In the genomic region with DNA sequence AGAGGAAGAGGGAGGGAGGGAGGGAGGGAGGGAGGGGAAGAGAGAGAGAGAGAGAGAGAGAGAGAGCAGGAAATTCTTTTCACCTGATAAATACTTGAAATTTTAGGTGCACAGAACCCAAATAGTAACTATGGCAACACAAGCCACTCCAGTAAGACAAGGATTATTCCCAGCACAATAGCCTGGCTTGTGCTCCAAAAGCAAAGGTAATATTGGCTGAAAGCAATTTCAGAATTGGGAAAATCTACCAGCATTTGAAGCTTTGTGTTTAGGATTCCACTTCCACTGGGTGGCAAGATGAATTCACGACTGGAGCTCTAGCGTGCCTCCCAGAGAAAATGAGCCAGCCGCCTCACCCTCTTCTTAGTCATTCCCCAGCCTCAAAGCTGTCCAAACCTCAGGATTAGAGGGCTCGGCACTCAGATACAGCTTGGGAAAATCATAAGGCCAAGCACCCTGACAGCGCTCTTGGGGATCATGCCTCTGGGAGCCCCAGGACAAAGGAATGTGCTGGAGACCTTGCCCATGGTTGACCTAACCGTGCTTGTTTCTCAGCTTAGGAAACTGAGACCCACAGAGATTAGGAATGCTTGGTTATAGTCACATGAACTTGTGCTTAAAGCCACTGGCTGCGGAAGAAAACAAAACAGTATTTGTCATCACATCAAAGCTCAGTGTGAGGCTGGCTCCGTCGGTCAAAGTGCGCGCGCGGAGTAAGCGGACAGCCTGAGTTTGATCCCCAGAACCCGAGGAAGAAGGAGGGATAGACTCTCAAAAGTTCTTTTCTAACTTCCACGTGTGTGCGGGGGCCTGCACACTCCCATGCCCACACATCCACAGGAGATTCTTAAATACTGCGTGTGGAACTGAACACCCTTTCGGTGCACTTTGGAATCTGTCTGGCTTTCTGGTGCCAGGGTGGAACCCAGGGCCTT, we compare ENCODE assay signal across 10 mouse cellular contexts. TPM values are rescaled to one million over a fixed set of nuclear protein-coding genes. Genes with fewer than 3 reads are reported as not detected.
DNase-seq lines count a peak whose midpoint lies in the region; ATAC-seq lines count a peak whose summit lies in the region.
"Had no signal": no experiment of that assay in that cellular context is flagged by ENCODE, and none has a peak within 500 bp of the region (broad histone marks: within the 10 kb centered on the region; RNA-seq: fewer than 3 reads in every experiment).

No protein-coding gene starts in this region.

- H3K9ac ChIP-seq in forebrain, embryonic 16.5 days (replicated peaks; ENCODE audit: low read depth, low read length): no peak overlapping the region
- H3K9ac ChIP-seq in midbrain, embryonic 13.5 days (replicated peaks): 0 out of 2 replicates have a peak overlapping the region, but pooled peaks have one; percentile 24
- H3K9ac ChIP-seq: embryonic facial prominence, embryonic 15.5 days had no signal

- no peak overlapping the region for H3K4me3 ChIP-seq in heart, embryonic 10.5 days
- H3K4me3 ChIP-seq in forebrain, embryonic 16.5 days (replicated peaks; ENCODE audit: low read length): no peak overlapping the region
- H3K4me3 ChIP-seq in midbrain, embryonic 13.5 days (replicated peaks): no peak overlapping the region; the same call in 1 of the 2 replicates
- H3K4me3 ChIP-seq: embryonic facial prominence, embryonic 15.5 days had no signal

- H3K36me3 ChIP-seq in heart, embryonic 10.5 days: no peaks in the 10 kb centered on the region
- no peaks in the 10 kb centered on the region for H3K36me3 ChIP-seq in forebrain, embryonic 16.5 days (ENCODE audit: control insufficient read depth, insufficient read depth)
- no peaks in the 10 kb centered on the region for H3K36me3 ChIP-seq in midbrain, embryonic 13.5 days
- H3K36me3 ChIP-seq: embryonic facial prominence, embryonic 15.5 days had no signal

- WGBS in heart, embryonic 10.5 days: 77% methylated on average over 19 of the region's 19 CpGs
- 37% methylated on average over 19 of the region's 19 CpGs for WGBS in forebrain, embryonic 16.5 days
- WGBS in midbrain, embryonic 13.5 days: 24% methylated on average over 19 of the region's 19 CpGs

- no peak for DNase-seq in heart, embryonic 10.5 days (ENCODE audit: low spot score)
- no peak for DNase-seq in heart, adult 18-20 months
- DNase-seq in ZHBTc4 (ENCODE audit: low read depth, low spot score): peak; percentile 45
- DNase-seq in gastrocnemius, postnatal 4 days (ENCODE audit: low spot score in 2 of 2): no peak
- no peak for DNase-seq in gastrocnemius, adult 8-10 months (ENCODE audit: low spot score in 2 of 2)
- no peak for DNase-seq in spleen, adult 12 weeks (ENCODE audit: low spot score)

- 0 out of 2 replicates have a peak, but pooled peaks have one; percentile 11 for ATAC-seq in forebrain, embryonic 16.5 days
- ATAC-seq in midbrain, embryonic 13.5 days: no peak

- H3K4me2 ChIP-seq in forebrain, embryonic 16.5 days (ENCODE audit: low read length): peak overlapping the region; percentile 2; the same call in 1 of the 2 replicates
- H3K4me2 ChIP-seq in midbrain, embryonic 13.5 days (replicated peaks): peak overlapping the region; percentile 49
- H3K4me2 ChIP-seq: embryonic facial prominence, embryonic 15.5 days had no signal

- H3K27ac ChIP-seq in heart, embryonic 10.5 days: 0 out of 2 replicates have a peak overlapping the region, but pooled peaks have one; percentile 49
- H3K27ac ChIP-seq in forebrain, embryonic 16.5 days (ENCODE audit: low read length): peak overlapping the region; percentile 79
- H3K27ac ChIP-seq in midbrain, embryonic 13.5 days: peak overlapping the region; percentile 93
- H3K27ac ChIP-seq: embryonic facial prominence, embryonic 15.5 days; macrophage had no signal

- H3K9me3 ChIP-seq in heart, embryonic 10.5 days: no peaks in the 10 kb centered on the region
- no peaks in the 10 kb centered on the region for H3K9me3 ChIP-seq in forebrain, embryonic 16.5 days (ENCODE audit: control insufficient read depth, low read length)
- H3K9me3 ChIP-seq in midbrain, embryonic 13.5 days: no peaks in the 10 kb centered on the region
- H3K9me3 ChIP-seq: embryonic facial prominence, embryonic 15.5 days had no signal

- no peaks in the 10 kb centered on the region for H3K27me3 ChIP-seq in heart, embryonic 10.5 days (ENCODE audit: insufficient read depth, poor library complexity, severe bottlenecking)
- H3K27me3 ChIP-seq in forebrain, embryonic 16.5 days (replicated peaks; ENCODE audit: control insufficient read depth, insufficient read depth, low read length): no peaks in the 10 kb centered on the region
- H3K27me3 ChIP-seq in midbrain, embryonic 13.5 days: no peaks in the 10 kb centered on the region
- H3K27me3 ChIP-seq: embryonic facial prominence, embryonic 15.5 days had no signal

- peaks cover 25% of the 10 kb centered on the region for H3K4me1 ChIP-seq in heart, embryonic 10.5 days
- H3K4me1 ChIP-seq in forebrain, embryonic 16.5 days (replicated peaks; ENCODE audit: control insufficient read depth, insufficient read depth, low read length): peaks cover 54% of the 10 kb centered on the region
- H3K4me1 ChIP-seq in midbrain, embryonic 13.5 days (replicated peaks): peaks cover 75% of the 10 kb centered on the region

RNA-seq across cellular contexts. Expression of a gene that starts 27.0 kb away (rescaled TPM):
- 0.74 and 1.4 TPM in 2 replicates for polyA plus RNA-seq in heart, embryonic 10.5 days (2016; fragmentation: Nextera tagmentation; extraction: Ambion mirVana)
- 1 to 10 TPM in 1 of 2 experiments, under 1 TPM in 1; 0.69 to 1.1 TPM for total RNA-seq in heart, adult 18-20 months (2021)
- 32.2 and 37.2 TPM in 2 replicates for polyA plus RNA-seq in forebrain, embryonic 16.5 days (2015; fragmentation: Nextera tagmentation; extraction: Ambion mirVana)
- polyA plus RNA-seq in midbrain, embryonic 13.5 days (2015; fragmentation: Nextera tagmentation; extraction: Ambion mirVana): 49.8 and 53.5 TPM in 2 replicates
- total RNA-seq in gastrocnemius, postnatal 4 days (2021): 10 to 100 TPM; 15.6 to 20.3 TPM
- total RNA-seq in gastrocnemius, adult 8-10 months (2022): under 1 TPM; 0.27 to 0.67 (median 0.48) TPM

Comparison
In these comparisons a context has a peak if more than half of its experiments do, and no peak if none do; other contexts are left out.
1. RNA of a gene that starts 27.0 kb away (total RNA-seq): 15.6 to 20.3 TPM in gastrocnemius, postnatal 4 days; 0.69 to 1.1 TPM in heart, adult 18-20 months and 0.27 to 0.67 TPM in gastrocnemius, adult 8-10 months; every median in the first group is over 4 times any median in the second.
2. Peak in every context shown above with its lines, with median percentiles within 50 percentile points of each other: H3K27ac ChIP-seq.